Mouse (Mus musculus): ENCODE measurements around the gene Mgat5. TPM values are rescaled to one million over a fixed set of nuclear protein-coding genes. Genes with fewer than 3 reads are reported as not detected.

Gene Mgat5
- polyA plus RNA-seq, 1 experiment from 2014 or later = 0.98 TPM

DNA sequence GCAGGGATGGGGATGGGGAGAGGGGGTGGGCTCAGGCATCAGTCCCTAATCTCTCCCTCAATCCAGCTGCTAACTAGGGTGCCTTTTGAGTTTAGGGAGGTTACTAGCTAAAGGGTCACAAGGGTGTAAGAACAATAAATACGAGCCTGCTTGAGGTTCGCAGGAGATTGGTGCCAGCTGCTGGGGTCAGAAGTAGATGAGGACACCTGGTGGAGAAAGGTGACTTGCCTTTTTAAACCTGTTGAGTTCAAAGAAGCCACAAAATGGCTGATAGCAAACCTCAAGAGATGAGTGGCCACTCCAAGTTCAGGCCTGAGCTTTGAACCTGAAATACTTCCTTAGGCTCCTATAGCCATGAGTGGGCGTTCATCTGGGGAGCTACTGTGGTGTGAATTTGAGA, 236.9 kb downstream of the Mgat5 start:
- no peaks in the 10 kb centered on the region for H3K4me1 ChIP-seq (ENCODE audit: control insufficient read depth, low read depth, low read length)
- no peak overlapping the region for H3K4me2 ChIP-seq (ENCODE audit: low read depth, low read length)
- no peaks in the 10 kb centered on the region for H3K27me3 ChIP-seq (ENCODE audit: control insufficient read depth, insufficient read depth, low read depth, low read length)
- no peak overlapping the region for H3K9ac ChIP-seq (ENCODE audit: low read depth, low read length)
- no peak for ATAC-seq (ENCODE audit: low read depth)
- H3K36me3 ChIP-seq (ENCODE audit: control insufficient read depth, insufficient read depth) = no peaks in the 10 kb centered on the region
- no peaks in the 10 kb centered on the region for H3K9me3 ChIP-seq (replicated peaks; ENCODE audit: control insufficient read depth, low read length)
- H3K4me3 ChIP-seq (ENCODE audit: low read depth, low read length) = no peak overlapping the region
- 63% methylated on average over 3 of the region's 3 CpGs for WGBS (ENCODE audit: insufficient replicate concordance)
- no peak overlapping the region for H3K27ac ChIP-seq (ENCODE audit: low read length)

DNA sequence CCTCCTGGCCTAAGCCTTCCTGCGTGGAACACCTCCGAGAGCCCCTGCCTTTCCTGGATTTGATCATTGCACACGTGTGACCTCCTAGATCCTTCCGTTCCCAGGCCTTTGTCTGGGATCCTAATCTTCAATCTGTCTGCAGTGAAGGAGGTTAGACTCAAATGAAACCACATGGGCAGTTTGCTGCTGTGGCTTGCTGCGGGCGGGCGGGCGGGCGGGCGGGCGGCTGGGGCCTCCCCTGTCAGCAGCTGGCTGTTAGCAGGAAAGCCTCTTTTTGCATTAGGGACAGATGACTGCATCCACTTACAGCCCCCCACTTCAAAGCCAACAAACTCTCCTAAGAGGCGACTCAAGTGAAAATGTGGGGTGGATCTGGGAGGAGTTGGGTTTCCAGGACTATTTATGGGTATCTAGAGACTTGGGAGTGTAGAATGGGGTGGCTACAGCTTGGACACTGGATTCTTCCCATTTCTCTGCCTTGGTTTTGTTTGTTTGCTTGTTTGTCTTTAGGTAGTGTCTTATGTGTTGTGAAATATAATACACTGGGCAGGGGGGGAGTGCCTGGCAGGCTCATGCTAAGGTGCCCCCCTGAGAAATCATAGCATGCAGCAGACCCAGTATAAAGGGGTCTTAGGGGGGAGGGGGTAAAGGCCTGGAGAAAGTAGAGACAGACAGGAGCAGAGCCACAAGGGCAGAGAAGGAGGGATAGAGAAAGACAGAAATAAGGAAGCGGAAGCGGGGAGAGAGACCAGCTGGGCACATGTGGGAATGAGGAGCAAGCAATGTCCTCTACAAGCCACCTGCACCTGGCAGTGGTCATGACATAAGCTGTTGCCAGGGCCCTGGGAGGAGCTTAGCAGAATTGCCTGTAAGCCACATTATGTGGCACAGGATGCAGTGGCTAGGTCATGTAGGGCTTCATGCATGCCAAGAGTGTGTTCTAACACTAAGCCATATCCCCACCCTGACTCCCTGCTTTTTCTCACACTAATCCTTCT, 238.4 kb downstream of the Mgat5 start:
- no peaks in the 10 kb centered on the region for H3K36me3 ChIP-seq (ENCODE audit: control insufficient read depth, insufficient read depth)
- no peaks in the 10 kb centered on the region for H3K9me3 ChIP-seq (replicated peaks; ENCODE audit: control insufficient read depth, low read length)
- H3K4me1 ChIP-seq (ENCODE audit: control insufficient read depth, low read depth, low read length) = no peaks in the 10 kb centered on the region
- H3K4me2 ChIP-seq (ENCODE audit: low read depth, low read length) = no peak overlapping the region
- no peak overlapping the region for H3K4me3 ChIP-seq (ENCODE audit: low read depth, low read length)
- H3K27me3 ChIP-seq (ENCODE audit: control insufficient read depth, insufficient read depth, low read depth, low read length) = no peaks in the 10 kb centered on the region
- H3K9ac ChIP-seq (ENCODE audit: low read depth, low read length) = no peak overlapping the region
- ATAC-seq (ENCODE audit: low read depth) = no peak
- no peak overlapping the region for H3K27ac ChIP-seq (ENCODE audit: low read length)
- WGBS (ENCODE audit: insufficient replicate concordance) = 57% methylated on average over 14 of the region's 14 CpGs

- Histone ChIP-seq H3K27ac (ENCODE audit: low read length) (no peak overlapping the region), H3K4me1 (ENCODE audit: control insufficient read depth, low read depth, low read length) (no peaks in the 10 kb centered on the region), H3K27me3 (ENCODE audit: control insufficient read depth, insufficient read depth, low read depth, low read length) (no peaks in the 10 kb centered on the region), H3K4me2 (ENCODE audit: low read depth, low read length) (no peak overlapping the region), H3K9me3 (replicated peaks; ENCODE audit: control insufficient read depth, low read length) (no peaks in the 10 kb centered on the region), H3K9ac (ENCODE audit: low read depth, low read length) (no peak overlapping the region), H3K4me3 (ENCODE audit: low read depth, low read length) (no peak overlapping the region), H3K36me3 (ENCODE audit: control insufficient read depth, insufficient read depth) (no peaks in the 10 kb centered on the region)
- WGBS (ENCODE audit: insufficient replicate concordance) = 55% methylated on average over 5 of the region's 5 CpGs
- ATAC-seq (ENCODE audit: low read depth) = no peak
Observed at GRCm38 (mm10) chr1:127444836-127445485, 240.1 kb downstream of the Mgat5 start.

DNA sequence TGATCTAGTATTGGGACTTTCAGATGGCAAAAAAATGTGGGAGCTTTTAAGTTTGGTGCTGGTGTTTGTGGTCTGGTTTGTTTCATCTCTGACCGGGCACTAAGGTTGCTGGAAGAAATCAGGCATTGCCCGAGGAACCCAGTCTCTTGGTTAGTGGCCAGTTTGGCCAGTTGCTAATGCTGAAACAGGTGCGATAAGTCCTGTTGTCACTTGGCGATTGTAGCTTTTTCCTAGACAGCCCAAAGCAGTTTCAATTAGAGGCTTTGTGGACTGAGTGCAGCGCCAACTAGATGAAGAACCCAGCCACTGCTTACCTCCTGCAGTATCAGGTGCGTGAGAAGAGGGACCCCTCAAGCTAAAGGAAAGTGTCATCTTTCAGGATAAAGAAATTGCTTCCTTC, 248.6 kb downstream of the Mgat5 start:
- Histone ChIP-seq H3K9me3 (replicated peaks; ENCODE audit: control insufficient read depth, low read length) (no peaks in the 10 kb centered on the region), H3K36me3 (ENCODE audit: control insufficient read depth, insufficient read depth) (no peaks in the 10 kb centered on the region), H3K4me2 (ENCODE audit: low read depth, low read length) (no peak overlapping the region), H3K27me3 (ENCODE audit: control insufficient read depth, insufficient read depth, low read depth, low read length) (no peaks in the 10 kb centered on the region), H3K27ac (ENCODE audit: low read length) (no peak overlapping the region), H3K4me1 (ENCODE audit: control insufficient read depth, low read depth, low read length) (no peaks in the 10 kb centered on the region), H3K4me3 (ENCODE audit: low read depth, low read length) (no peak overlapping the region), H3K9ac (ENCODE audit: low read depth, low read length) (no peak overlapping the region)
- WGBS (ENCODE audit: insufficient replicate concordance) = 79% methylated on average over 6 of the region's 6 CpGs
- ATAC-seq (ENCODE audit: low read depth) = no peak

- no peak overlapping the region for H3K27ac ChIP-seq (ENCODE audit: low read length)
- ATAC-seq (ENCODE audit: low read depth) = no peak
- H3K36me3 ChIP-seq (ENCODE audit: control insufficient read depth, insufficient read depth) = no peaks in the 10 kb centered on the region
- 16% methylated on average over 6 of the region's 6 CpGs for WGBS (ENCODE audit: insufficient replicate concordance)
- H3K4me3 ChIP-seq (ENCODE audit: low read depth, low read length) = no peak overlapping the region
- H3K9ac ChIP-seq (ENCODE audit: low read depth, low read length) = no peak overlapping the region
- H3K4me2 ChIP-seq (ENCODE audit: low read depth, low read length) = no peak overlapping the region
- no peaks in the 10 kb centered on the region for H3K4me1 ChIP-seq (ENCODE audit: control insufficient read depth, low read depth, low read length)
- H3K9me3 ChIP-seq (replicated peaks; ENCODE audit: control insufficient read depth, low read length) = no peaks in the 10 kb centered on the region
- no peaks in the 10 kb centered on the region for H3K27me3 ChIP-seq (ENCODE audit: control insufficient read depth, insufficient read depth, low read depth, low read length)
Observed at GRCm38 (mm10) chr1:127459015-127459451, 254.2 kb downstream of the Mgat5 start.

GRCm38 (mm10) chr1:127459576-127459975, 254.8 kb downstream of the Mgat5 start:
- Histone ChIP-seq H3K9me3 (replicated peaks; ENCODE audit: control insufficient read depth, low read length) (no peaks in the 10 kb centered on the region), H3K9ac (ENCODE audit: low read depth, low read length) (no peak overlapping the region), H3K4me3 (ENCODE audit: low read depth, low read length) (no peak overlapping the region), H3K27me3 (ENCODE audit: control insufficient read depth, insufficient read depth, low read depth, low read length) (no peaks in the 10 kb centered on the region), H3K4me2 (ENCODE audit: low read depth, low read length) (no peak overlapping the region), H3K27ac (ENCODE audit: low read length) (no peak overlapping the region), H3K4me1 (ENCODE audit: control insufficient read depth, low read depth, low read length) (no peaks in the 10 kb centered on the region), H3K36me3 (ENCODE audit: control insufficient read depth, insufficient read depth) (no peaks in the 10 kb centered on the region)
- WGBS (ENCODE audit: insufficient replicate concordance) = 83% methylated on average over 7 of the region's 7 CpGs
- no peak for ATAC-seq (ENCODE audit: low read depth)

DNA sequence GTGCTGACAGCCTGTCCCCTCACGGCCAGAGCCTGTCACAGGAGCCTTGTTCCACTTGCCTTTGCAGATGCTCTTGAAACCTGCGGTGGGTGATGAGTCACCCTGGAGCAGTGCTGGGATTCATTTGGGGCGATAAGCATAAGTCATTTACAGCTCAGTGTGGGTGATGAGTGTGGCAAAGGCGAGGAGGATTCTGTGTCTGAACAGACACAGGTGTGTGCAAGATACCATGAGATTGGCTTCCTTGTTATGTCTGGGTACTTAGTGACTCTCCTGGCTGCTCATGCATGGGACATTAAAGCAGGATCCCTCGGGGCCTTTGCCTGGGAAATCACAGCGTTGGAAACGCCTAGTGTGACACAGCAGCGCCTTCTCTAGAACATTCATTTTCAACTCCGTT, 256.2 kb downstream of the Mgat5 start:
- Histone ChIP-seq H3K36me3 (ENCODE audit: control insufficient read depth, insufficient read depth) (no peaks in the 10 kb centered on the region), H3K4me2 (ENCODE audit: low read depth, low read length) (no peak overlapping the region), H3K27ac (ENCODE audit: low read length) (no peak overlapping the region), H3K9me3 (replicated peaks; ENCODE audit: control insufficient read depth, low read length) (no peaks in the 10 kb centered on the region), H3K4me1 (ENCODE audit: control insufficient read depth, low read depth, low read length) (no peaks in the 10 kb centered on the region), H3K4me3 (ENCODE audit: low read depth, low read length) (no peak overlapping the region), H3K9ac (ENCODE audit: low read depth, low read length) (no peak overlapping the region), H3K27me3 (ENCODE audit: control insufficient read depth, insufficient read depth, low read depth, low read length) (no peaks in the 10 kb centered on the region)
- ATAC-seq (ENCODE audit: low read depth) = no peak
- 71% methylated on average over 9 of the region's 9 CpGs for WGBS (ENCODE audit: insufficient replicate concordance)

DNA sequence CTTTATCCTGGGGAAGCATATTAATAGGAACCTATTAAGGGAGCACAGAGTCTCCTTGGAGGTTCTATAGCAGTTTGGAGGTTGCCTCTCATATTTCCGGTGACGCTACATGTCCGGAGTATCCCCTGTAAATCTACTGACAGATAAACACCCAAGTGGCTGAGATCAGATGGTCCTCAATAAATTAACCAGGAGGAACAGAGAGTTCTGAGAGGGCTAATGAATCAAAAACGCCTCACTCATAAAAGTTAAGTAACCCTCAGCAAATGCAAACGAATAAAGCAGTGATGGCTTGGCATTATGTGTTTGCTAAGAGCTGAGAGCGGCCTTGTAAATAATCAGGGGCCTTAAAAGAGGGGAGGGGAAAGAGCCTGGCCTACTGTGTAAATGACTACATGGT, 259.2 kb downstream of the Mgat5 start:
- Histone ChIP-seq H3K9me3 (replicated peaks; ENCODE audit: control insufficient read depth, low read length) (no peaks in the 10 kb centered on the region), H3K36me3 (ENCODE audit: control insufficient read depth, insufficient read depth) (no peaks in the 10 kb centered on the region), H3K9ac (ENCODE audit: low read depth, low read length) (no peak overlapping the region), H3K27me3 (ENCODE audit: control insufficient read depth, insufficient read depth, low read depth, low read length) (no peaks in the 10 kb centered on the region), H3K4me1 (ENCODE audit: control insufficient read depth, low read depth, low read length) (no peaks in the 10 kb centered on the region), H3K4me3 (ENCODE audit: low read depth, low read length) (no peak overlapping the region), H3K4me2 (ENCODE audit: low read depth, low read length) (no peak overlapping the region), H3K27ac (ENCODE audit: low read length) (no peak overlapping the region)
- ATAC-seq (ENCODE audit: low read depth) = no peak
- WGBS (ENCODE audit: insufficient replicate concordance) = 65% methylated on average over 6 of the region's 6 CpGs

GRCm38 (mm10) chr1:127465292-127465691, 260.5 kb downstream of the Mgat5 start:
- no peak overlapping the region for H3K27ac ChIP-seq (ENCODE audit: low read length)

More at GRCm38 (mm10) chr1:127465292-127465691, 260.5 kb downstream of the Mgat5 start:
- H3K9me3 ChIP-seq (replicated peaks; ENCODE audit: control insufficient read depth, low read length) = no peaks in the 10 kb centered on the region
- no peak overlapping the region for H3K4me2 ChIP-seq (ENCODE audit: low read depth, low read length)
- H3K4me3 ChIP-seq (ENCODE audit: low read depth, low read length) = no peak overlapping the region
- no peaks in the 10 kb centered on the region for H3K27me3 ChIP-seq (ENCODE audit: control insufficient read depth, insufficient read depth, low read depth, low read length)
- 48% methylated on average over 6 of the region's 6 CpGs for whole genome bisulfite sequencing (ENCODE audit: insufficient replicate concordance)
- no peaks in the 10 kb centered on the region for H3K4me1 ChIP-seq (ENCODE audit: control insufficient read depth, low read depth, low read length)
- no peaks in the 10 kb centered on the region for H3K36me3 ChIP-seq (ENCODE audit: control insufficient read depth, insufficient read depth)
- H3K9ac ChIP-seq (ENCODE audit: low read depth, low read length) = no peak overlapping the region
- no peak for ATAC-seq (ENCODE audit: low read depth)
